Mouse (Mus musculus): ENCODE measurements around the gene Il18rap. TPM values are rescaled to one million over a fixed set of nuclear protein-coding genes. Genes with fewer than 3 reads are reported as not detected.

Il18rap gene
- polyA plus RNA-seq (2015; fragmentation: Nextera tagmentation; extraction: Ambion mirVana), result 0.69 and 0.76 TPM in 2 replicates

- H3K9me3 ChIP-seq (replicated peaks), result no peaks in the 10 kb centered on the region
- H3K27ac ChIP-seq, result no peak within 1 kb of the TSS
- no peaks in the 10 kb centered on the region for H3K27me3 ChIP-seq
- H3K36me3 ChIP-seq, result no peaks in the 10 kb centered on the region
- ATAC-seq (ENCODE audit: low read depth) (no peak), DNase-seq (no peak)
- WGBS (ENCODE audit: insufficient replicate concordance), result 18% methylated on average over 9 of the region's 9 CpGs
- H3K4me3 ChIP-seq (replicated peaks), result no peak within 1 kb of the TSS
- no peak within 1 kb of the TSS for H3K4me2 ChIP-seq
- H3K4me1 ChIP-seq (replicated peaks), result no peaks in the 10 kb centered on the region
- H3K9ac ChIP-seq, result no peak within 1 kb of the TSS
Observed at GRCm38 (mm10) chr1:40514851-40515585, at the start of gene Il18rap. TSS of gene Il18rap (plus strand) at chr1:40515362.

GRCm38 (mm10) chr1:40465477-40466430 is 49.4 kb upstream of the Il18rap start, which contains the start of gene Il18r1:
TSS of gene Il18r1 (plus strand) at chr1:40465552.
- Histone ChIP-seq H3K4me2 (peak within 1 kb of the TSS; percentile 14; the same call in 1 of the 2 replicates), H3K9ac (no peak within 1 kb of the TSS), H3K27ac (no peak within 1 kb of the TSS), H3K27me3 (no peaks in the 10 kb centered on the region), H3K36me3 (no peaks in the 10 kb centered on the region; the same call in 1 of the 2 replicates), H3K4me1 (replicated peaks) (0 out of 2 replicates have a peak, but pooled peaks cover 5% of the 10 kb centered on the region), H3K4me3 (replicated peaks) (no peak within 1 kb of the TSS), H3K9me3 (replicated peaks) (no peaks in the 10 kb centered on the region)
- peak; percentile 4 for DNase-seq
- WGBS (ENCODE audit: insufficient replicate concordance), result 37% methylated on average over 20 of the region's 20 CpGs
- peak; percentile 29; the same call in 1 of the 2 replicates for ATAC-seq (ENCODE audit: low read depth)

GRCm38 (mm10) chr1:40467306-40467705 is 47.9 kb upstream of the Il18rap start:
- Histone ChIP-seq H3K9ac (no peak overlapping the region), H3K4me1 (replicated peaks) (0 out of 2 replicates have a peak, but pooled peaks cover 5% of the 10 kb centered on the region), H3K4me3 (replicated peaks) (no peak overlapping the region), H3K27me3 (no peaks in the 10 kb centered on the region), H3K27ac (no peak overlapping the region), H3K36me3 (no peaks in the 10 kb centered on the region), H3K9me3 (replicated peaks) (no peaks in the 10 kb centered on the region), H3K4me2 (no peak overlapping the region)
- no peak for DNase-seq
- WGBS (ENCODE audit: insufficient replicate concordance), result 78% methylated on average over 4 of the region's 4 CpGs
- ATAC-seq (ENCODE audit: low read depth), result no peak

GRCm38 (mm10) chr1:40468805-40469204 is 46.4 kb upstream of the Il18rap start:
- 0 out of 2 replicates have a peak, but pooled peaks cover 5% of the 10 kb centered on the region for H3K4me1 ChIP-seq (replicated peaks)
- H3K4me2 ChIP-seq, result no peak overlapping the region
- H3K27me3 ChIP-seq, result no peaks in the 10 kb centered on the region
- no peaks in the 10 kb centered on the region for H3K36me3 ChIP-seq
- DNase-seq (no peak), ATAC-seq (ENCODE audit: low read depth) (no peak)
- H3K9ac ChIP-seq, result no peak overlapping the region
- no peaks in the 10 kb centered on the region for H3K9me3 ChIP-seq (replicated peaks)
- H3K27ac ChIP-seq, result no peak overlapping the region
- WGBS (ENCODE audit: insufficient replicate concordance), result 52% methylated on average over 2 of the region's 2 CpGs
- H3K4me3 ChIP-seq (replicated peaks), result no peak overlapping the region

- Histone ChIP-seq H3K4me1 (replicated peaks) (0 out of 2 replicates have a peak, but pooled peaks cover 5% of the 10 kb centered on the region), H3K27ac (no peak overlapping the region), H3K9me3 (replicated peaks) (no peaks in the 10 kb centered on the region), H3K27me3 (no peaks in the 10 kb centered on the region), H3K36me3 (no peaks in the 10 kb centered on the region), H3K4me2 (no peak overlapping the region), H3K4me3 (replicated peaks) (no peak overlapping the region), H3K9ac (no peak overlapping the region)
- no peak for ATAC-seq (ENCODE audit: low read depth)
- 50% methylated on average over 12 of the region's 12 CpGs for WGBS (ENCODE audit: insufficient replicate concordance)
- no peak for DNase-seq
Observed at GRCm38 (mm10) chr1:40469900-40470299, 45.3 kb upstream of the Il18rap start.

GRCm38 (mm10) chr1:40472401-40472800 is 42.8 kb upstream of the Il18rap start:
- H3K4me2 ChIP-seq, result no peak overlapping the region
- DNase-seq (no peak), ATAC-seq (ENCODE audit: low read depth) (no peak)
- H3K9me3 ChIP-seq (replicated peaks), result no peaks in the 10 kb centered on the region
- H3K27ac ChIP-seq, result no peak overlapping the region
- no peaks in the 10 kb centered on the region for H3K27me3 ChIP-seq
- H3K4me1 ChIP-seq (replicated peaks), result no peaks in the 10 kb centered on the region
- 68% methylated on average over 1 of the region's 1 CpGs for WGBS (ENCODE audit: insufficient replicate concordance)
- H3K36me3 ChIP-seq, result no peaks in the 10 kb centered on the region
- H3K4me3 ChIP-seq (replicated peaks), result no peak overlapping the region
- H3K9ac ChIP-seq, result no peak overlapping the region

GRCm38 (mm10) chr1:40473640-40474039 is 41.5 kb upstream of the Il18rap start:
- no peak for ATAC-seq (ENCODE audit: low read depth)
- Histone ChIP-seq H3K27ac (no peak overlapping the region), H3K9me3 (replicated peaks) (no peaks in the 10 kb centered on the region), H3K4me1 (replicated peaks) (no peaks in the 10 kb centered on the region), H3K27me3 (no peaks in the 10 kb centered on the region), H3K4me2 (no peak overlapping the region), H3K4me3 (replicated peaks) (no peak overlapping the region), H3K36me3 (no peaks in the 10 kb centered on the region), H3K9ac (no peak overlapping the region)
- no peak for DNase-seq
- WGBS (ENCODE audit: insufficient replicate concordance), result 34% methylated on average over 4 of the region's 4 CpGs

- no peak for DNase-seq
- Histone ChIP-seq H3K9ac (no peak overlapping the region), H3K4me2 (no peak overlapping the region), H3K4me3 (replicated peaks) (no peak overlapping the region), H3K4me1 (replicated peaks) (no peaks in the 10 kb centered on the region), H3K27ac (no peak overlapping the region), H3K9me3 (replicated peaks) (no peaks in the 10 kb centered on the region), H3K36me3 (no peaks in the 10 kb centered on the region), H3K27me3 (no peaks in the 10 kb centered on the region)
- no peak for ATAC-seq (ENCODE audit: low read depth)
- WGBS (ENCODE audit: insufficient replicate concordance), result 38% methylated on average over 5 of the region's 5 CpGs
Observed at GRCm38 (mm10) chr1:40474336-40474735, 40.8 kb upstream of the Il18rap start.

GRCm38 (mm10) chr1:40475697-40476096 is 39.5 kb upstream of the Il18rap start:
- ATAC-seq (ENCODE audit: low read depth), result no peak
- no peaks in the 10 kb centered on the region for H3K9me3 ChIP-seq (replicated peaks)
- no peak overlapping the region for H3K4me3 ChIP-seq (replicated peaks)
- H3K4me2 ChIP-seq, result no peak overlapping the region
- no peak overlapping the region for H3K27ac ChIP-seq
- H3K4me1 ChIP-seq (replicated peaks), result no peaks in the 10 kb centered on the region
- H3K27me3 ChIP-seq, result no peaks in the 10 kb centered on the region
- H3K36me3 ChIP-seq, result no peaks in the 10 kb centered on the region
- H3K9ac ChIP-seq, result no peak overlapping the region
- WGBS (ENCODE audit: insufficient replicate concordance), result 19% methylated on average over 3 of the region's 3 CpGs
- DNase-seq, result no peak

GRCm38 (mm10) chr1:40476756-40477155 is 38.4 kb upstream of the Il18rap start:
- Histone ChIP-seq H3K9ac (no peak overlapping the region), H3K4me3 (replicated peaks) (no peak overlapping the region), H3K4me2 (no peak overlapping the region), H3K4me1 (replicated peaks) (no peaks in the 10 kb centered on the region), H3K36me3 (no peaks in the 10 kb centered on the region), H3K27ac (no peak overlapping the region), H3K27me3 (no peaks in the 10 kb centered on the region), H3K9me3 (replicated peaks) (no peaks in the 10 kb centered on the region)
- ATAC-seq (ENCODE audit: low read depth) (no peak), DNase-seq (no peak)
- WGBS (ENCODE audit: insufficient replicate concordance), result 40% methylated on average over 4 of the region's 4 CpGs

GRCm38 (mm10) chr1:40479505-40479923 is 35.6 kb upstream of the Il18rap start:
- Histone ChIP-seq H3K9ac (no peak overlapping the region), H3K36me3 (no peaks in the 10 kb centered on the region), H3K9me3 (replicated peaks) (no peaks in the 10 kb centered on the region), H3K27ac (no peak overlapping the region), H3K27me3 (no peaks in the 10 kb centered on the region), H3K4me1 (replicated peaks) (no peaks in the 10 kb centered on the region), H3K4me3 (replicated peaks) (no peak overlapping the region), H3K4me2 (no peak overlapping the region)
- WGBS (ENCODE audit: insufficient replicate concordance), result 24% methylated on average over 6 of the region's 6 CpGs
- ATAC-seq (ENCODE audit: low read depth), result no peak
- DNase-seq, result no peak
